Mouse (Mus musculus) liver, embryonic 14.5 days (tissue): Measurements from ENCODE around the gene Chkb.

Experiments
- CTCF ChIP-seq: IDR thresholded peaks from 2 replicates; pipeline ENCODE4 v1.5.1; 2016; ENCODE audit warnings: antibody characterized with exemption, low read depth, control low read depth
- EP300 ChIP-seq: IDR thresholded peaks from 2 replicates; pipeline ENCODE4 v1.6.1; 2016; ENCODE audit warnings: antibody characterized with exemption, low read depth

DNA sequence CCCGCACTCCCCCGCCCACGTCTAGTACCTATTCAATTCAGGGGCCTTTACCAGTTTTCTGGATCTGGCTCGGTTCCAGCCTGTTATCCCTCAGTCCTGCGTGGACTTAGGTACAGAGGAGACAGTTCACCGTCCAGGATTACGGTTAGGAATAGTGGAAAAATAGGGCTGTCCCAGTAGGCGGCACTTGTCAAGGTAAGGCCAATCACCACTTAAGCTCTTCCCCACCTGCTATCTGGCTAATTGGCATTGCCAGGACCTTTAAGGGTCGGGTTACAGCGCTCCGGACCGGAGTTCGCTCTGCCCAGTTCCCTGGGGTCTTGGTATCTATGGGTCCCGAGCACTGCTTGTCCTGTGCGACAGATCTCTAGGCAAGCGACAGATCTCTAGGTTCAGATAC, 52.8 kb downstream of the Chkb start, which contains the start of gene Tymp:
- TF ChIP-seq CTCF (no peak), EP300 (no peak)
